Mouse (Mus musculus) retina, adult 2 months (tissue): ENCODE measurements around the gene Sap30.
A peak's percentile ranks its signal among the peaks of the same experiment; 100 is the strongest.
"Not testable (repeated sequence)": the region's sequence is repeated elsewhere in the genome, so short reads cannot be mapped to it uniquely, and the experiment has no call there.

Experiments used
- DNase-seq: peaks from one replicate; pipeline ENCODE4 v3.0.0-alpha.2; 2012; ENCODE audit warnings: low read depth, low spot score

Gene Sap30

GRCm38 (mm10) chr8:57487441-57488155 is at the start of gene Sap30:
Sap30 (minus strand) TSS chr8:57487860.
- DNase-seq, result peak; percentile 90

GRCm38 (mm10) chr8:57536167-57536566 is 48.5 kb upstream of the Sap30 start:
- DNase-seq, result no peak

GRCm38 (mm10) chr8:57534495-57534894 is 46.8 kb upstream of the Sap30 start:
- DNase-seq, result no peak

- no peak for DNase-seq
Observed at GRCm38 (mm10) chr8:57533106-57533505, 45.4 kb upstream of the Sap30 start.

GRCm38 (mm10) chr8:57532223-57532622 is 44.6 kb upstream of the Sap30 start:
- no peak for DNase-seq

- peak; percentile 69 for DNase-seq
Observed at GRCm38 (mm10) chr8:57530666-57531349, 43.1 kb upstream of the Sap30 start.

GRCm38 (mm10) chr8:57530238-57530637 is 42.6 kb upstream of the Sap30 start:
- no peak for DNase-seq

GRCm38 (mm10) chr8:57528036-57528435 is 40.4 kb upstream of the Sap30 start:
- DNase-seq, result no peak

- DNase-seq, result no peak
Observed at GRCm38 (mm10) chr8:57520186-57520786, 32.6 kb upstream of the Sap30 start.

GRCm38 (mm10) chr8:57517723-57518122 is 30.1 kb upstream of the Sap30 start:
- DNase-seq, result no peak

GRCm38 (mm10) chr8:57516685-57517084 is 29.0 kb upstream of the Sap30 start:
- DNase-seq, result not testable (repeated sequence)

GRCm38 (mm10) chr8:57513178-57513661 is 25.6 kb upstream of the Sap30 start:
- DNase-seq, result not testable (repeated sequence)

GRCm38 (mm10) chr8:57512141-57513056 is 24.7 kb upstream of the Sap30 start:
- no peak for DNase-seq

- DNase-seq, result peak; percentile 98
Observed at GRCm38 (mm10) chr8:57511316-57512118, 23.9 kb upstream of the Sap30 start, which contains the start of gene Hmgb2. Hmgb2 (plus strand) TSS chr8:57511907.

- no peak for DNase-seq
Observed at GRCm38 (mm10) chr8:57510791-57511315, 23.2 kb upstream of the Sap30 start.

- DNase-seq, result no peak
Observed at GRCm38 (mm10) chr8:57508657-57509056, 21.0 kb upstream of the Sap30 start.

- DNase-seq, result no peak
Observed at GRCm38 (mm10) chr8:57507556-57508063, 19.9 kb upstream of the Sap30 start.

GRCm38 (mm10) chr8:57505500-57505899 is 17.8 kb upstream of the Sap30 start:
- DNase-seq, result not testable (repeated sequence)

GRCm38 (mm10) chr8:57503641-57504040 is 16.0 kb upstream of the Sap30 start:
- DNase-seq, result peak; percentile 33
